Mouse (Mus musculus) layer of hippocampus, postnatal 10 days (tissue): Measurements from ENCODE around the gene Phgr1. TPM values are rescaled to one million over a fixed set of nuclear protein-coding genes. Genes with fewer than 3 reads are reported as not detected.

Experiments
- DNase-seq, 2 experiments: peaks; one replicate each; pipeline ENCODE4 v3.0.0; 2021; ENCODE audit warnings: low spot score in 2 of 2
- total RNA-seq, 2 experiments: library from RNA; stranded (reverse); gene quantifications; 2 replicates each; pipeline ENCODE4 v1.2.3; 2021

Phgr1 gene
- total RNA-seq, 2 experiments from 2014 or later = not detected

- DNase-seq = peak; percentile 77 to 88
Observed at GRCm38 (mm10) chr2:118813981-118814836, 41.6 kb downstream of the Phgr1 start, which contains the start of gene Knstrn. Gene Knstrn, plus strand, starts transcription at chr2:118814003.

GRCm38 (mm10) chr2:118822800-118823199, 50.2 kb downstream of the Phgr1 start:
- DNase-seq = no peak

DNA sequence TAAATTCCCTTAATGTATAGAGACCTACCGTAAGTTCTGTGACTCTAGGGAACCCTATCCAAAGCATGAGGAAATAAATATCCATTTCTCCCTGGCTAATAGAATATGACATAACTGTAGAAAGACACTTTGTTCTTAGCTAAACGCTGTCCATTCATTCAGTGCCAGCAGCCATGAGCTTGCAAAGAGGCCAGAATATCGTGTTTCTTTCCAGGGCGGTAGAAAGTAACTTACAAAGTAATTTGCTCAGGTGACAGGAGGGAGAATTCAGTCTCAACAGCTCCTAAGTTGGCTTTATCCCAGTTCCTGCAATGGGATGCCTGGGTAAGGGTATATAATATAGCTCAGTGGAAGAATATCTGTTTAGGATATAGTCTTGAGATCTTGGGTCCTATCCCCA, 51.8 kb downstream of the Phgr1 start:
- DNase-seq = no peak

Other genes with a start within 250 kb of the Phgr1 start
- 1 to 10 TPM; 2.3 to 4.5 TPM for gene Bmf, start 223.1 kb upstream of the Phgr1 start, total RNA-seq
- 1 to 10 TPM; 5.1 to 6.2 TPM for gene Bub1b, start 174.6 kb upstream of the Phgr1 start, total RNA-seq
- 100 to 1,000 TPM; 109 to 120 TPM for gene Pak6, start 109.5 kb upstream of the Phgr1 start, total RNA-seq
- 1 to 10 TPM; 3.0 to 3.8 TPM for gene Ankrd63, start 68.8 kb upstream of the Phgr1 start, total RNA-seq
- gene Plcb2, start 44.3 kb upstream of the Phgr1 start, total RNA-seq = 1 to 10 TPM; 2.1 to 2.9 TPM
- gene Inafm2, start 27.0 kb upstream of the Phgr1 start, total RNA-seq = 10 to 100 TPM; 31.7 to 33.4 TPM
- gene Ccdc9b, start 10.1 kb upstream of the Phgr1 start, total RNA-seq = 1 to 10 TPM; 2.4 to 2.6 TPM
- 100 to 1,000 TPM; 191 to 195 TPM for gene Disp2, start 7.0 kb downstream of the Phgr1 start, total RNA-seq
- gene Knstrn, start 41.2 kb downstream of the Phgr1 start, total RNA-seq = 1 to 10 TPM; 5.4 to 5.6 TPM
- 100 to 1,000 TPM in 1 of 2 experiments, 10 to 100 TPM in 1; 76.5 to 102 TPM for gene Ivd, start 89.2 kb downstream of the Phgr1 start, total RNA-seq
- gene Bahd1, start 127.6 kb downstream of the Phgr1 start, total RNA-seq = 10 to 100 TPM; 36.6 to 43.1 TPM
- gene Chst14, start 153.7 kb downstream of the Phgr1 start, total RNA-seq = 1 to 10 TPM; 2.5 to 3.5 TPM